Mouse (Mus musculus) CD4-positive, CD25-positive, alpha-beta regulatory T cell, adult 2 months (primary cell): ENCODE measurements around the gene Cyp2j8.
"Not testable (repeated sequence)": the region's sequence is repeated elsewhere in the genome, so short reads cannot be mapped to it uniquely, and the experiment has no call there.

Source experiments
- DNase-seq: peaks from one replicate; pipeline ENCODE4 v3.0.0-alpha.2; 2012; ENCODE audit warnings: low read depth, low spot score

The Cyp2j8 gene

GRCm38 (mm10) chr4:96507286-96507685, at the start of gene Cyp2j8:
TSS of gene Cyp2j8 (minus strand) at chr4:96507386.
- no peak for DNase-seq

- no peak for DNase-seq
These were observed 46.1 kb upstream of the Cyp2j8 start, which contains the start of gene Cyp2j6 for GRCm38 (mm10) chr4:96553133-96553819. TSS of gene Cyp2j6 (minus strand) at chr4:96553661.

- no peak for DNase-seq
These were observed 44.4 kb upstream of the Cyp2j8 start for GRCm38 (mm10) chr4:96551619-96552018.

GRCm38 (mm10) chr4:96545976-96546375, 38.8 kb upstream of the Cyp2j8 start:
- no peak for DNase-seq

- DNase-seq: no peak
These were observed 18.6 kb upstream of the Cyp2j8 start for GRCm38 (mm10) chr4:96525772-96526171.

- no peak for DNase-seq
These were observed 15.1 kb upstream of the Cyp2j8 start for GRCm38 (mm10) chr4:96522256-96522655.

- no peak for DNase-seq
These were observed 2.9 kb upstream of the Cyp2j8 start for GRCm38 (mm10) chr4:96510083-96510482.

- DNase-seq: not testable (repeated sequence)
These were observed 43.7 kb downstream of the Cyp2j8 start for GRCm38 (mm10) chr4:96463311-96464060.
